Mouse (Mus musculus) gastrocnemius, postnatal 36 days (tissue): Measurements from ENCODE around the gene Ch25h. TPM values are rescaled to one million over a fixed set of nuclear protein-coding genes. Genes with fewer than 3 reads are reported as not detected.

Experiments used
- DNase-seq, 2 experiments: peaks; one replicate each; pipeline ENCODE4 v3.0.0; 2022
- intact Hi-C: fragments of 180-260 bp; cut with DNase I; formaldehyde crosslinking; loops from one replicate; pipeline ENCODE4 v1.15.1; 2025
- long read RNA-seq, 2 experiments: library from polyadenylated mRNA; stranded (forward); transcript quantifications; one replicate each; pipeline ENCODE4 v2.0.0; 2021
- total RNA-seq, 2 experiments: library from RNA; stranded (reverse); gene quantifications; 2 replicates each; pipeline ENCODE4 v1.2.3; 2021

Ch25h gene
- total RNA-seq: not detected
- long read RNA-seq, experiment 1: 0 reads
- long read RNA-seq, experiment 2: 0 reads

DNA sequence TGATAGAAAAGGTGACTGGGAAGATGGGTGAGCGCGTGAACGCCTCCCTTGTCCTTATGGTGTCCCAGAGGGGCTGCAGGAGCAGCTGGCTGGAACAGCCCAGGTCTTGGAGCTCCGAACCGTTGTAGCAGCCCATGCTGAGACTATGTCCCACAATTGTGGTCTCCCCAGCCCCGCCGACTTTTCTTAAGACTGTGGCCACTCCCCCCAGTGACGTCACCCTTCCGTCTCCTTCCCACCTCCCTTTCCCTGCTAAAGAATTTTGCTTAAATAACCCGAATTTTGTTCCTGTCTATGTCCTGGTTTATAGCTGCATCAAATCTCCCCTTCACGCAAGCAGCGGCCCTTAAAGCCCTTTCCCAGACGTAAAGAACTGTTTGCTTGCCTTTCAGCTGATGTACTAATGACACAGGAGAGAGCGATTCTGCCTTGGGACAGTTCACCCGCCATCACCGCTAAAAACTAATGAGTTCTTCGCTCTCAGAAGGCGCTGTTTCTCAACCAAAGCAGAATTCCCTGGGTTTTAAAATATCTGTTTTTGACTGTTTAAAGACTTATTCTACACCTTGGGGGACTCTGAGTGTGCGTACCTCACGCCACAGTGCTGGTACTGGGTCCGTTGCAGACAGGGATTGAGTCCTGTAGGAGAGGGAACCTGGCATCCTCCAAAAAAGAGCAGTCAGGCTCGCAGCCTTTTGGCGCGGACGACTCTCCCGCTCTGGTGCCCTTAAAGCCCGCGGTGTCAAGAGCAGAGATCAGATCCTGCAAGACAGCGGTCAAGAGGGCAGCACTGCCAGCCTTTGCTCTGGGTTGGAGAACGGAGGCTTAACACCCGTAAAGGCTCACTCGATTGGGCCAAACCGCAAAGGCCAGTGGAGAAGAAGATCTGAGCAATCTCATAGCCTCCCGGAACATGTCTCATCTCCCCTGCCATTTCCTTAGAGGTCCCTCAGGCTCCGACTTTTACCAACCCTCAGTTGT lies at the start of gene Ch25h:
Gene Ch25h (minus strand): TSS at position 174 of the 981 bp plus-strand sequence.
- intact Hi-C loops: no loop called here
- DNase-seq: peak; percentile 24 to 42

DNA sequence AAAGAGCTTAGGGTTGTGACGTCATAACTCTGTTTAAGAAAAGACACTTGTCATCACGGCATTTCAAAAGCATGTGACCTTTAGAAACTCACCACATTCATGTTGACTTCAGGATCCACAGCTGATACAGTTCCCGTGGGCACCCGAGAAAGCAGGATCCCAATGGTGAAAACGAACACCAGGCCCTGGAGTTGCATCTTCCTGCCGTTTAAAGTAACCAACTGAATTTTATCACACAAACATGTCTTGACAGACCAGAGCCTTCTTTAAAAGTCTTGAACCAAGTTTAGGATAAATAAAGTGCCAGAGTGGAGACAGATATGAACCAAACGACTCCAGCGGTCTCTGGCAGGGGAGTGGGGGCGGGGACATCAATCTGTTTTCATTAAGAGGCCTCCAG lies 49.7 kb upstream of the Ch25h start:
- no peak for DNase-seq

DNA sequence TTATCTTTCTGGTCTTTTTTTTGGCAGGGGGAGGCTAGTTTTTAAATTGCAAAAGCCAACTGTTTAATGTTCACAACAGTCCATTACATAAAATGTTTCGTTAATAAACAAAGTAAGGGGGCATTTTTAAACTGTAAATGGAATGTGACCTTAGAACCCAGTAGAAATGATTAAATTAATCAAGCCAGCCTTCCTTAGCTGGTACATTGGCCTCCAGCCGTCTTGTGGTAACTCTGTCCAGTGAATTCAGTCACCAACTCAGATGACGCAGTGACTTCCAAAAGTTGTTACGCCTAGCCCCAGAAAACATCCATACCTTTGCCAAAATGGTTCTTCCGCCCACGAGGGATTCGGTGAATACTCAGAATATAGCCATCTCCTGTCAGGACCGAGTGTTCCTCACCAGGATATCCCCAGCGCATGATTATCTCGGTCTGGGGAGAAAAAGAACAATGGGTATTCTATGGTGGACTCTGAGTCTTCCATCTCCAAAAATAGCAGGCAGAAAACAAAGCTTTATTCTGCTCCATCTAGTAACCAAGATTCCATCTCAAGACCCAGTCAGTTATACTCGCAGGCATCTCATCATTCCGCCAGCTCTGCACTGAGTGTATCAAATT lies 48.3 kb upstream of the Ch25h start:
- intact Hi-C loops: no loop called here
- DNase-seq: no peak

More for the DNA sequence above, 49.7 kb upstream of the Ch25h start:
- intact Hi-C loops: no loop called here

DNA sequence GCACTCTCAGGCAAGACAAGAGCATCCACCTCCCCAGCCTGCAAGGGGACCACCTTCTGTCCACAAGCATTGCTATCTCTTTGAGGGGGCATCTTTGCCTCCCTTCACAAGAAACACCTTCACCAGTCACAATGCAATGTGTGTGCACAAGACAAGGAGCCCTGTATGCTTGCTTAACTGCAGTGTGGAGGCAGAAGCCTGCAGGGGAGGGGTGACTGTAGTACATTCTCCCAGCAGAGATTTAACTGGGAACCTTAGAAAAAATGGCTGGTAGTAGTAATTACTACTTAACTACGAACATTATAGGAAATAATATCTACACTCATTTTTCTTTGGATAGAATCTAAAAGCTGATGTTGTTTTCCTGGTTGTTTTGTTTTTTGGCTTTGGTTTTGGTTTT lies 47.0 kb upstream of the Ch25h start:
- intact Hi-C loops: no loop called here
- no peak for DNase-seq

DNA sequence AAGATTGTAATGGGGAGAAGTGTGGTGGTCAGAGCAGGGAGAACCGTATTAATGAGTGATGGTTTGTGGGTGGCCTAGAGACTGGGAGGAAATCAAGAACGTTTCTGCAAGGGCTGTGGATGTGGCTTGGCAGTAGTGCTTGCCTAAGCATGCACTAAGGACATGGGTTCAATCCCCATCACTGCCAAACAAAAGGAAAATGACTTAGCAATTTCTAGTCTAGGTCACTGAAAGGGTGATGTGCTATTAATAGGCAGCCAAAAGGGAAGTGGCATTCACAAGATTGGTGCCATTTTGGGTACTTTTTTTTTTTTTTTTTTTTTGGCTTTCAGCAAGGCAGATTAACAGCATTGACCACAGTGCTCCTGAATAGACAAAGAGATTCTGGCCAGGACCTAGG lies 46.4 kb upstream of the Ch25h start:
- intact Hi-C loops: no loop called here
- DNase-seq: no peak

DNA sequence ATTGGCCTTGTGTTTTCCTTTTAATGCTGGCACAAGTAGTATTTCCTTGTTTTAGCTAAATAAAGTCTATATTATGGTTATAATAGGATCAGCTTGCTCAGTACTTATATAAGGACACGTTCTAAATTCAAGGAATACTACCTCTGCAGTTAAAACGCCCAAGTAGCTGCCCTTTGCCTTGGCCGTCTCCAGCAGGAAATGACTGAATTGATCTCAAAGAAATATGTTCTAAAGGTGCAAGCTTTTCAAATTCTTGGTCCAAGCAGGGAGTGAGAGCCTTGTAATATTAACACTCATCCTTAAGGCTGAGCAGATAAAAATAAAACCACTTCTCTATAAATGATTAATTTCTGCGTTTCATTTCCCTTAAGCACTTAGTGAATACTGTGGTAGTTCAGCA lies 45.1 kb upstream of the Ch25h start:
- DNase-seq: no peak
- intact Hi-C loops: no loop called here

DNA sequence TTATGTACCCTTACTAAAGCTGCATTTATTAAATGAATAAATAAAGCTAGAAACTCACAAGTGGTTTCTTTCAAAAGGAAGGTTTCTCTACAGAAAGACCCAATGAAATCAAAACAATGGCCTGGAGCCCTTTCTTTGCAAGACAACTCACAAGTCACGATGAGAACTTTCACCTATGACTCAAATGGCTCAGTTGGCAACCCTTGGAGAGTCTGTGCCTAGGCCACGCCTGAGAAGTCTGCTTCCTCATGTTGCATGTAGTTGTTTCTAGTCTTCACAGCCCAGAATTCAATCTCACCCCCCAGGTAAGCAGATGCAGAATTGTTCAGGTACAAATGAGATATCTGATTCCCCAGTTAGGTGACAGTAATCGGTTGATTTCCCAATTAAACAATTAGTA lies 44.7 kb upstream of the Ch25h start:
- intact Hi-C loops: no loop called here
- no peak for DNase-seq

DNA sequence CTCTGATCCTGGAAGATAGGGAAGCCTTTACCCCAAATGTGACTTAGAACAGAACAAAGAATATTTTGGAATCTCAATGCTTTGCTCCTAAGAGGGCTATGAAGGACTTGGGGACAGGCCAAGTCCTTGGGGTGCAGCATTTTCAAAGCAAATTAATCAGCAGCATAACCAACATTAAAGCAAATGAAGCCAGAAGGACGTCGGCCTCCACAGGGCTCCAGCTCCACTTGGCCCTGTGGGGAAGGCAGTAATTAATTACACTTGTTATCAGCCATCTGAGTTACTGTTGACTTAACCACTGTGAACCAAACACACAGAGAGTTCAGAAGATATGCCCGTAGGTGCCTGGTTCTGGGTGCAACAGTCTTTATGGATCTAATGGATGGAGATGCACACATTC lies 43.8 kb upstream of the Ch25h start:
- no peak for DNase-seq

DNA sequence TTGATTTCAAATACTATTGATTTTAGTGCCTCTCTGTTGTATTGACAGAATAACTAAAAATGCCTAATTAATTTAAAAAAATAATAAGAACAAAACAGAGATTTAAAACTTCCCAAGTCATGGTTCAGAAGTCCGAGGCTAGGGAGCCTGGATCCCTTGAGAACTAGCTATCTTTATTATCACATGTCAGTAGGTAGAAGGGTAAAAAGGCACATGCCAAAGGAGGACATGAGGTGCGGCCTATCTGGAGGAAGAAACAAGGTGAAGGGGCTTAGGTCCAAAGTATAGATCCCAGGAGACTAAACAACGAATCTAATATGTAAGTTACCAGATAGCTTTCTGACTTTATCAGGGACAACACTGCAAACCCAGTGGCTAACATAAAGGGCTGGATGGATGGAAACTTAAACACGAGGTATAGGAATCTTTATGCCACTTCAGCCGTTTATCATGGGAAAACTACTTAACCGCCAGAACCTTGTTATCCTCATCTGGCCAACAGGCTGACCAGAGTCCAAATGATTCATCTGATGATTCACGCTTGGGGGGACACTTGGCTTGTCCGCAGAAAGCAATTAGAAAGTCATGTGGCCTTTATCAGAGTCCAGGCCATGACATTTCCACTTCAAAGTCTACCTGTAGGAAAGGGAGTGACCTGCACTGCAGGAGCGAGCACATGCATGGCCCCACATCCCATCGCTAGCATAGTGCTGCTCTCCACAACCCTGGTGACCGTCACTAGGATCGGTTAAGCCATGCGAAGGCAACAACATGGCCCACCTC lies 43.0 kb upstream of the Ch25h start:
- no peak for DNase-seq
- intact Hi-C loops: no loop called here

More for the DNA sequence above, 43.8 kb upstream of the Ch25h start:
- intact Hi-C loops: no loop called here

DNA sequence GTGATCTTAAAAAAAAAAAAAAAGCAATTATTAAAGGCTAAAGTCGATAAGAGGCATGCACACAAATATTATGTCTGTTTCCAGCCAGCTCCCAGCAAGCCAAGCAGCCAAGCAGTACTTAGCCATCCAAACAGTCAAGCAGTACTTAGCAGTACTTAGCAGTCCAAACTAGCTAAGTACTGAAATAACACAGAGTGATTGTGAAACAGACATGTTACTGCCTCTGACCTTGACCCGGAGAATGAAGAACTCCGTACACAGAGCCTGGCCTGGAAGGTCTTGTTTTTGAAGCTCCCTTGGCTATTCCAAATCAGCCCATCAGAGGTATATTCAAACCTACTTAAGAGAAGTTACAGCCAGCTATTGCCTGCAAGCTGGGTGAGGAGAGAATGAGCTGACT lies 42.2 kb upstream of the Ch25h start:
- intact Hi-C loops: no loop called here
- no peak for DNase-seq

DNA sequence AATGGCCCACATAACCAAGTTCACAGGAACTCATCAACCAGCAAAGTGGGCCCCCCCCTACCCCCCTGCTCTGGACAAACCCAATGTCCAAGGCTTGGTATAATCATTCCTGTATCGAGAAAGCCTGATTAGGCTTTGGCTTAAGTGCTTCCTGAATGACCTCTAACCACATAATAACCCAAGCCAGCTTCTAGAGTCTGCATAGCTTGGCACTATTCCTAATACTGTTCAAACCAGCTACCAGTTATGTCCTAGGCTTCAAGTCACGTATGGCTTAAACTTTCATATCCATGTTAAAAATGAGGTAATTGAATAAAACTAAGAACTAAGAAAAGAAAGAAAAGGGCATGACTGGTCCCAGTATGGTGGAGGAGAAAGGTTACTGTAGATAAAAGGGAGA lies 41.4 kb upstream of the Ch25h start:
- intact Hi-C loops: no loop called here
- DNase-seq: no peak

DNA sequence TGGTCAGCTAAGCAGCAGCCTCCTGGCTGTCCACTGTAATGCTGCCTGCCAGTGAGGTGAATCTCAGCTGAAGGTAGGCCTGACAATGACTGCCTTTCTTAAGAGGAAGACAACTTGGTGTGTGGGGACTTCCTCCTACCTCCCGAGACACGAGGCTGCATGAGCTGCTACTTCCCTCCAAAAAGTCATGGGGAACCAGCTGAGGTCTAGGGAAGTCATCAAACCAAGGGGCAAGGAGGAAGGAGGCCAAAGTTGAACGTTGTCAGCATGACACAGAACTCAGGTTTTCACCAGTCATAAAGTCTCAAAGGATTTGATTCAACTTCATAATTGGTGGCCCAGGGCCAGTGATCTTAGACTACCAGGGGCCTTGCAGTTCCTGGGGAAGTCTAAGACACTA lies 40.7 kb upstream of the Ch25h start:
- intact Hi-C loops: no loop called here
- no peak for DNase-seq

DNA sequence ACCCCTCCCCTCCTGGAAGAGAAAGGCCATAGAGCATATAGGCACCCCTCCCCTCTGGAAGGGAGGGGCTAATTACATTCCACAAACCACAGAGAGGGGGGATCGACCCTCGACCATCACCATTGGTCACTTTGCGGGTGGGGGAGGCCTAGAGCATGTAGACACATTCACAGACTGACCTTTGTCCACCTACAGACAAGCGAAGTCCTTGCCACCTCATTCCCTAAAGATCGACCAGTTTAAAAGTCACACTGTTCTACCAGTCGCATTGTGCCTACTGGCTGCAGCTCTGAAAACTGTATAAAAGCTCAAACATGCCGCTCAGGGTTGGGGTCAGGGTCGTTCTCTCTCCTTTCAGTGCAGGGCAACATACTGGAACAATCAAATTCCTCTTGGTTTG lies 36.6 kb upstream of the Ch25h start:
- DNase-seq: no peak
- intact Hi-C loops: no loop called here

DNA sequence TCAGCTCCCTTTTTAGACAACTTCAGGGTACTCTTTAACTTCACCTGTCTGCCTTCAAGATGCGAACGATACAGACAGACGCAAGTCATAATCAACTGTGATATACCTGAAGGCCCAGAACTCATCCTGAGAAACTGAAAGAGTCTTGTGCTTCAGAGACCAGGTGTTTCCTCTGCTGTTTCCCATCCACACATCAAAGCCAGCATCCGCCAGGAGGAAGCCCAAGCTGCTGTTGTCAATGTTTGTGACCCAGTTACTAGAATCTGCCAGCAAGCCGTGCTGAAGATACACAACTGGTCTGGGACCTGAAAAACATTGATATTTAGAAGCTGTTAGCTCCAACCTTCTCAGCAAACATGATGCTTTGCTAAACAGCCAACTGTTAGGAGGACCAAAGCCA lies 35.8 kb upstream of the Ch25h start:
- DNase-seq: no peak
- intact Hi-C loops: no loop called here

DNA sequence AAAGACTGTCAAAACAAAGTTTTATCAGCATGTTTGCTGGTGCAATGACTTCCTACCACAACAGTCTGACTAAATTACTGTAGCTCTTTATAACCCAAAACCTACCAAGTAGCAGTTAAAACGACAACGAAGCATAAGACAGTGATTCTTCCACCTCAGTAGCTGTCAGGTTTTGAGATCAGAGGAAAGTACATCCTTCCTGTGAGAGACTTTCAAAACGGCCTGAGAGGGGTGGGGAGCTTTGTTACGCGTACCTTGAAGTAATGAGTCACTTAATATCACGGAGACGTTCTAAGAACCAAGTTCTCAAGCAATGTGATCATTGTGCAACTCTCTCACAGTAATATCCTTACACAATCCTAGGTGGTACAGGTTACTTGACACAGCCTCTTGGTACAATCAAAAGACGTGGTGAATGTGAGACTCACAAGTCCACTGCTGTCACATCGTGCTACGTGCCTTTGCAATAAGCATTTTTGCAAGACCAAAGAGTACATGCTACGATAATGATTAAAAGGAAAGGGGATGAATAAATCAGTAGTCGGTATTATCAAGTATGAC lies 30.3 kb upstream of the Ch25h start:
- intact Hi-C loops: no loop called here

DNA sequence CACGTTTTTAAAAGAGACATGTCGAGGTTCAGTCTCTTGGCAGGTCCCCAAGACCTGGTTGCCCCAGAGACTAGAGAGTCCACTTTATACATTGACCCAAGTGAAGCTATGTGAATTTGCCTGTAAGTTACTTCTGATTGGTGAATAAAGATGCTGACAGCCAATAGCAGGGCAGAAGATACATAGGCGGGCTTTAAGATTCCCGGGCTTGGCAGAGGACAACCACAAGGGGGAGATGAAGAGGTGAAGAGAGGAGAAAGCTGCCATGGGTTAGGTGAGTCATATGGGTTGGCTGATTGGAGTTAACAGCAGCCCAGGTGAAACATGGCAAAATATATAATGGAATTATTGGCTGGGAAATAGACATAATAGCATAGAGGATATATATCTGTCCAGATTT lies 25.8 kb upstream of the Ch25h start:
- intact Hi-C loops: no loop called here
- peak; percentile 40 to 52 for DNase-seq

More for the DNA sequence above, 30.3 kb upstream of the Ch25h start:
- no peak for DNase-seq

DNA sequence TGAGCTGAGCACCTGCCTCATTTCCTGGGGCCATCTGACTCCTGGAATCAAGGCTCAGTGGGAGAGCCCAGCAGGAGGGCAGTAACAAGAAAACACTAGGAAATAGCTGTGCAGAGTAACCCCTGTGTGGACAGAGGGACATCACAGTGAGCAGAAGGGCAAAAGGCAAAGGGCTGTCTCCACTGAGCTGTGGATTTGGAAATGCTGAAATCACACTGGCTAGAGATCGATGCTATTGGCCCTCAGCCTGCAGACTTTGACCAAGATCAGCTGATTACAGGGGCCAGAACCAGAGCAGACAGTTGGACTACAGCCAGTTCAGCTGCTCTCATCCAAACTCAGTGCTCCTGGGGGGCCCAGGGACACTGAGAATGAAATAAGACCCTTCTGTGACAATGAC lies 21.4 kb upstream of the Ch25h start:
- DNase-seq: no peak
- intact Hi-C loops: no loop called here

DNA sequence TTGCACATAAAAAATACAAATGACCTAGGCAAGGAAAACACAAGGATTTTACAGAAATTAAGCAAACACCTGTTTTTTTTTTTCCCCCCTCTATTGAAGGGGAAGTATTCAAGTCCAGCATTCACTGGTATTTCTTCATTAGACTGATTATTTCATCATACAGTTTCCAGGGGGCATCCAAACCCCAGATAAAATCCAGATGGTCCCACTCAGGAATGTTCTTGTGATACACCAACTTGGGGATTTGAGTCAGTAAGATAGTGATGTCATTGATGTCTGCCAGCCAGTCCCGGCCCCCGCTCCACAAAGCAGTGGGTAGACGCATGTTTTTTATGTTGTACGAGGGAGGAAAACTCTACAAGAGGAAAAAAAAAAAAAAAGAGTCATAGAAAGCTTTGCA lies 18.9 kb upstream of the Ch25h start:
- intact Hi-C loops: no loop called here
- no peak for DNase-seq

DNA sequence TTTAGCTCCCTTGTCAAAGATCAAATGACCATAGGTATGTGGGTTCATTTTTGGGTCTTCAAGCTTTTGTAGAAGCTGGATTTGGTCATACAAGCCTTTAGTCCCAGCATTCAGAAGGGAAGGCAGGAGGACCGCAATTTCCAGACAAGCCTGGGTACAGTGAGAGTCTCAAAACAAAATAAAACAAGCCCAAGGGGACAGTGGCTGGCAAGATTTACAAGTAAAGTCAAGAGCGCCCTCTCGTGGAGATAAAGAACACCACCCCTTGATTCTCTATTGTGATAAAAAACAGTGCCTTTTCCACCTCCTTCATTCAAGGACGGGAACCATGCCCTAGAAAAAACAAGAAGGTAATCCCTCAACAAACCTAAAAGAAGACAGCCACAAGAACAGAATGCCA lies 8.6 kb upstream of the Ch25h start:
- intact Hi-C loops: loop anchor here (2.0 kb wide), 2 partner anchors 149 to 241 kb away; no protein-coding TSS in a partner anchor
- peak in 1 of 2 experiments; percentile 28 for DNase-seq

DNA sequence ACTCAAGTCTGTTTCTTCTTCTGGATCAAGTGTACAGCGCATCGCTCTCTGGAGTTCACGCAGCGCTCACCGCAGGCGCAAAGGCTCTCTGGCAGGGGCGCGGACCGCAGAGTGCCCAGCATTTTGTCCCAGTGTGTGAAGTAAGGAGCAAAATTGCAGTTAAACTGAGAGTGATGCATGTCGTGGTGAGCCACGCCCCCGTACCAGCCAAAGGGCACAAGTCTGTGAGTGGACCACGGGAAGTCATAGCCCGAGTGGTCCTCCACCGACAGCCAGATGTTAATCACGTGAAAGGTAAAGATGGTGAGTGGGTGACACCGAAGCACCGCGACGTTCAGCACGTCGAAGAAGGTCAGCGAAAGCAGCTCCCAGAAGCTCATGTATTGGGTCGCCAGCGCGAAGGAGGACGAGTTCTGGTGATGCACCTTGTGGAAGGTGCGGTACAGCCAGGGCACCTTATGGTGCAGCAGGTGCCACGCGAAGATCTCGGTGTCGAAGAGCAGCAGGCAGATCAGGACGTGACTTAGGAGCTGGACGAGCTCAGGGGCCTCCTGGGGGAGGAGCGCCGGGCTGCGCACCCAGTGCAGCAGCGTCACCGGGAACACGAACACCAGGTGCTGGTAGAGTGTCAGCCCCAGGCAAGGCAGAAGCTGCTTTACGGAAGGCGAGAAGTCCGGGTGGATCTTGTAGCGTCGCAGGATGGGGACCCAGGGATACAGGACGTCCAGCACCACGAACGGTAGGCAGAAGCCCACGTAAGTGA lies 555 bp downstream of the Ch25h start:
- intact Hi-C loops: no loop called here
- peak in 1 of 2 experiments; percentile 17 for DNase-seq
